Mouse (Mus musculus) E14TG2a.4 (cell line): ENCODE measurements around the gene Iqgap1.

Source experiments
- H3K27me3 ChIP-seq: 2 replicates; pipeline ENCODE4 v1.6.1; 2014; ENCODE audit warnings: low read length, control low read depth; ENCODE audit not compliant: insufficient read depth
- H3K36me3 ChIP-seq: 2 replicates; pipeline ENCODE4 v1.6.1; 2014; ENCODE audit warnings: low read length, control low read depth; ENCODE audit not compliant: insufficient read depth
- H3K4me1 ChIP-seq: replicated peaks from 2 replicates; pipeline ENCODE4 v1.6.1; 2014; ENCODE audit warnings: low read depth, low read length, control low read depth
- H3K4me3 ChIP-seq: replicated peaks from 2 replicates; pipeline ENCODE4 v1.5.1; 2014; ENCODE audit warnings: mild to moderate bottlenecking, low read length
- H3K9me3 ChIP-seq: 2 replicates; pipeline ENCODE4 v1.6.1; 2014; ENCODE audit warnings: low read length, control low read depth
- CTCF ChIP-seq: conservative IDR thresholded peaks from 2 replicates; pipeline ENCODE4 v1.5.1; 2014; ENCODE audit warnings: low read length
- NANOG ChIP-seq: IDR thresholded peaks from 2 replicates; pipeline ENCODE4 v1.6.1; 2014; ENCODE audit warnings: borderline replicate concordance, low read length, mixed read lengths
- POU5F1 ChIP-seq: IDR thresholded peaks from 2 replicates; pipeline ENCODE4 v1.6.1; 2014; ENCODE audit warnings: low read length, borderline replicate concordance

Iqgap1 gene

DNA sequence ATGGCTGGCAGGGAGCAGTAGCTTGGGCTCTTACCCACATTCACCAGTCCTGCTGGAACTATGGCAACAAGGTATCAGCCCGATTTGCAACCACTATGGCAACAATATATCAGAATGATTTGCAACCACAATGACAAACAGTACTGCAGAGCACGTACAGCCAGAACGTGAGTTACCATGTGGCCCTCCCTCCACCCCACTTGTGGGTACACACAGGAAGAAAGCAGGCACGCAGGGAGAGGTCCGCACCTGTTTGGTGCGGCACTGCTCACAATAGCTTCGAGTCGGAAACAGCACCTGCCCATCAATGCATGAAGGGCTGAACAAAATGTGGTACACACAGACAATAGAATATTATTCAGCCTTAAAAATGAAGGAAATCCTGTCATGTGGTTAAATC, 107.3 kb downstream of the Iqgap1 start:
- TF ChIP-seq POU5F1 (no peak), NANOG (no peak), CTCF (no peak)
- H3K4me1 ChIP-seq = peaks cover 33% of the 10 kb centered on the region
- no peak overlapping the region for H3K4me3 ChIP-seq

DNA sequence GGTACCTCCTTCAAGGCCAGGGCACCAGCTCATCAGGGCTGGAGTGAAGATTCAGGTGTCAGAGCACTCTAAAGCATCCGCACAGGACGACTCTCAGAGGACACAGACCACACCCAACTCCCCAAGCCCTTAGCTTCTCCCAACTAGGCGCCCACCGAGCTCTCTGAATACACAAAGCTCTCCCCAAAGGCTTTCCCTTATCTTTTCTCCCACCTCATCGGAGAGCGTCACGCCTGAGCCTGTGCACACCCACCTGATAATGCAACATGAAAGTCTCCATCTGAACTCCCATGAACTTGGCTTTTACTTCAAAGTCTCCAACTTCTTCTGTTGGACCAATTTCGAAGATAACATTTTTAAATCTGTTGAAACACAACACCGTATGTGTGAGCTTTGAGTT, 109.0 kb downstream of the Iqgap1 start:
- Histone ChIP-seq H3K9me3 (no peaks in the 10 kb centered on the region), H3K4me1 (peaks cover 33% of the 10 kb centered on the region), H3K36me3 (peaks cover 94% of the 10 kb centered on the region), H3K4me3 (no peak overlapping the region), H3K27me3 (no peaks in the 10 kb centered on the region)
- no peak for TF ChIP-seq CTCF
- no peak for TF ChIP-seq POU5F1
- TF ChIP-seq NANOG = no peak

More for the DNA sequence above, 107.3 kb downstream of the Iqgap1 start:
- H3K9me3 ChIP-seq = no peaks in the 10 kb centered on the region
- peaks cover 94% of the 10 kb centered on the region for H3K36me3 ChIP-seq
- no peaks in the 10 kb centered on the region for H3K27me3 ChIP-seq

DNA sequence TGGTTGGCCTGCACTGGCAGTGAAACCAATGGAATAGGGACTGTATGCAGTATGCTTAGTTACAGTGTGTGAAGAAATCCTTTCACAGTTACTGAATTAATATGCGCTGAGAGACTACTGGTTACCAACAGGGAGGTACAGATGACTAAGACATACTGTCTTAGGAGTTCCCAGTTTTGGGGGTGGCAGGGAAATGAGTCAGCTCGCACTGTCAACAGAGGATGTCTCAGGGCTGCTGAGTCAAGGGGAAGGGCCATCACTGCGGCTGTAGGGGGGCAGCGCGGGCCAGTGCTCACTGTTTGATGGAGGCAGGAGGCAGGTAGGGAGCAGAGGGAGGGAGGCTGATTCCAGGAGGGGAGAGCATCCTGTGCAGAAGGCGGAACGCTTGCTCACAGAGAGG, 110.5 kb downstream of the Iqgap1 start:
- TF ChIP-seq CTCF = no peak
- H3K36me3 ChIP-seq = peaks cover 85% of the 10 kb centered on the region
- H3K9me3 ChIP-seq = no peaks in the 10 kb centered on the region
- no peak overlapping the region for H3K4me3 ChIP-seq
- H3K27me3 ChIP-seq = no peaks in the 10 kb centered on the region
- H3K4me1 ChIP-seq = peaks cover 25% of the 10 kb centered on the region

DNA sequence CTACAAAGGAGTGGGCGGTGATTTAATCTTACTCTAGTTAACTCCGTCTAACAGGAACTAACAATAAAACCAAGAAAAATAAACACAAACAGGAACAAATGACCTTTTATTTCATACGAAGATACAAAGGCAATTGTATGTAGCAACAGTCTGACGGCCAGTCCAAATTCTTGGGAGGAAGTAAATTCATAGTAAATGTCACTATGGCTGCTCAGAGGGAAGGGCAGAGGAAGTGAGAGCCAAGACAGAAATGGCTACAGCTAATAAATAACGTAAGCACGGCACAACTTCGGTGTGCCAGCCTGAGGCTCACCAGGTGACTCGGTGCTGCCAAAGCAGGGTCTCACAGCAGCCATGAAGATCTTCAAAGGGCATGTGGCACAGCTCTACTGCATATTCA, 114.3 kb downstream of the Iqgap1 start:
- peaks cover 12% of the 10 kb centered on the region for H3K4me1 ChIP-seq
- peaks cover 49% of the 10 kb centered on the region for H3K36me3 ChIP-seq
- TF ChIP-seq NANOG (no peak), POU5F1 (no peak), CTCF (no peak)
- no peaks in the 10 kb centered on the region for H3K27me3 ChIP-seq
- H3K4me3 ChIP-seq = no peak overlapping the region
- H3K9me3 ChIP-seq = no peaks in the 10 kb centered on the region

DNA sequence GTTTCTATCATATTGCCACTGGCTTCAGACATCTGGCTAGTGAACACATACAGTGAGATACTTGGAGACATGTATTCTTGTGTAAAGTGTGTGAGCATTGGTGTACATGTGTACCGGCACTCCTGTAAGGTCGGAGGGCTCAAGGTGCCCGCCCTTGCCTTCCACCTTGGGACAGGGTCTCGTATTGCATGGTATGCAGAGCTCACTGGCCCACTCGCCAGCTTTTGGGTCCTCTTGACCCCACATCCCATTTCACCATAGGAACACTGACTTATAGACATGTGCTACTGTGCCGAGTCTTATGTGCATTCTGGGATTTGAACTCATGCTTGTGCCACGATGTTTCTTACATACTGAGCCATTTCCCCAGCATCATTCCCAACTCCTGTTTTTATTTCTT, 115.4 kb downstream of the Iqgap1 start:
- Histone ChIP-seq H3K4me1 (peaks cover 8% of the 10 kb centered on the region), H3K36me3 (peaks cover 39% of the 10 kb centered on the region), H3K4me3 (no peak overlapping the region), H3K27me3 (no peaks in the 10 kb centered on the region), H3K9me3 (no peaks in the 10 kb centered on the region)
- TF ChIP-seq CTCF (no peak), NANOG (no peak), POU5F1 (no peak)

DNA sequence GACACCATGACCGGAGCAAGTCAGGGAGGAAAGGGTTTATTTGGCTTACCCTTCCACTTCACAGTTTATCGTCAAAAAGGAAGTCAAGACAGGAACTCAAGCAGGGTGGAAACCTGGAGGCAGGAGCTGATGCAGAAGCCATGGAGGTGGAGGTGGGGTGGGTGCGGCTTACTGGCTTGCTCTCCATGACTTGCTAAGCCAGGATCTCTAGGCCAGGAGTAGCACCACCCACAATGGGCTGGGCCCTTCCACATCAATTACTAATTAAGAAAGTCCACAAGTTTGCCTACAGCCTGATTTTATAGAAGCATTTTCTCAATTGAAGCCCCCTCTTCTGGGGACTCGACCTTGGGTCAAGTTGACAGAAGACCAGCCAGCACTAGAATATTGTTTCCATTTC, 121.7 kb downstream of the Iqgap1 start:
- Histone ChIP-seq H3K9me3 (no peaks in the 10 kb centered on the region), H3K4me3 (no peak overlapping the region), H3K4me1 (0 out of 2 replicates have a peak, but pooled peaks cover 2% of the 10 kb centered on the region), H3K27me3 (no peaks in the 10 kb centered on the region), H3K36me3 (no peaks in the 10 kb centered on the region)
- no peak for TF ChIP-seq CTCF
- TF ChIP-seq POU5F1 = no peak
- no peak for TF ChIP-seq NANOG

DNA sequence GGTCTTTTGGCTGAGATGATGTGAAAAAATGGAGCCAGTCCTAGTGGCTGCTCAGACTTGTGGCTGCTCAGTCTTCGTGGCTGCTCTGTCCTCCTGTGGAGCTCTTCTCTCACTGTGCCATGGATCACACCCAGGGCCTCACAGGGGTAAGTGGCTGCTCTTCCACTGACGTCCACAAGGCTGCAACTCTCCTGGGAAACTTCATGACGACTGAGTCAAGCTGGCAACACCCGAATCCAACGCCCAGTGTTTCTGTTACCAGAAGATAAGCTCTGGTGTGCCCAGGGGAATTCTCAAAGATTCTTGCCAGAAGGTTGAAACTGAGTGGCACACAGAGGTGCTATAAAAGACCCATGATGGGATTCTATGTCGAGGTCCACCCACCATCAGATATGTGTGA, 123.3 kb downstream of the Iqgap1 start:
- no peak for TF ChIP-seq NANOG
- 0 out of 2 replicates have a peak, but pooled peaks have one; percentile 9 for TF ChIP-seq CTCF
- no peak for TF ChIP-seq POU5F1
- Histone ChIP-seq H3K4me1 (0 out of 2 replicates have a peak, but pooled peaks cover 2% of the 10 kb centered on the region), H3K9me3 (peaks cover 8% of the 10 kb centered on the region)

DNA sequence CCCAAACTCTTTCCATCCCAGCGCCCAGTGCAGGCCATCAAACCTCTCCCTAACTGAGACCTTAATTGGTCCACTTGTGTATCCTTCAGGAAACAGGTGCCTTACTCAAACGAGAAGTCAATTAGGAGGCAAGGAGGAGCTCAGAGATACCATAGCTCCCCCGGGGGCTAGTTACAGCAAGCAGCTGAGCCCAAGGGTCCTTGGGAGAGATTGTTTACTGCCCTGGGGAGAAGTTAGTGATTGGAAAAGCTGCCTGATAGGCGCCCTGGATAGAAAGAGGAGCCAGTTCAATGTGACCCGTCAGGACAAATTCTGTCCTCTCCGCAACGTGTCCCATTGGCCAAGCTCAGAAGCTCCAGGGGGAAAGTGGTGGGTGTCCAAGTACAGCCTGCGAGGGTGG, 126.1 kb downstream of the Iqgap1 start:
- TF ChIP-seq NANOG (no peak), CTCF (no peak), POU5F1 (no peak)
- Histone ChIP-seq H3K9me3 (peaks cover 10% of the 10 kb centered on the region), H3K36me3 (no peaks in the 10 kb centered on the region), H3K4me3 (no peak overlapping the region), H3K4me1 (0 out of 2 replicates have a peak, but pooled peaks cover 2% of the 10 kb centered on the region), H3K27me3 (no peaks in the 10 kb centered on the region)

More for the DNA sequence above, 123.3 kb downstream of the Iqgap1 start:
- Histone ChIP-seq H3K27me3 (no peaks in the 10 kb centered on the region), H3K4me3 (no peak overlapping the region), H3K36me3 (no peaks in the 10 kb centered on the region)

DNA sequence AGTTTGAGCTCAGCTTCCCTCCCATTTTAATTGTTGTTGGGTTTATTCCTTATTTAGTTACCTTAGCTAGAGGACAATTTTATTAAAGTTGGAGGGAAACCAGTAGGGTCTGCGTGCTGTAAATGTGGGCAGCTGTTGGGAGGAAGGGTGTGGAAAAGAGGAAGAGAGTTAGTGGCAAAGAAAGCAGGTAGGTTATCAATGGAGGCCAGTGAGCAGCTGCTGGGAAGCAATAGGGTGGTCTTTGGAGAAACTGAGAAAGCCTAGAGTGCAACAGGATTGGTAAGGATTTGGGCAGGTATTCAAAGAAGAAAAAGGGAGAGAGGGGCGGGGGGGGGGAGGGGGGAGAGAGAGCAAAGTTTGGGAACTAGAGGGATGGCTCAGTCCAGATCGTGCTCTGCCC, 126.8 kb downstream of the Iqgap1 start:
- Histone ChIP-seq H3K27me3 (no peaks in the 10 kb centered on the region), H3K4me3 (no peak overlapping the region), H3K9me3 (peaks cover 10% of the 10 kb centered on the region), H3K36me3 (no peaks in the 10 kb centered on the region), H3K4me1 (0 out of 2 replicates have a peak, but pooled peaks cover 2% of the 10 kb centered on the region)
- TF ChIP-seq NANOG (no peak), CTCF (no peak), POU5F1 (no peak)
